Mouse (Mus musculus) WW6 (cell line): ENCODE data around the gene Lxn.

Experiments
- DNase-seq: peaks from one replicate; pipeline ENCODE4 v3.0.0-alpha.2; 2013; ENCODE audit warnings: low read depth, low spot score

Gene Lxn

DNA sequence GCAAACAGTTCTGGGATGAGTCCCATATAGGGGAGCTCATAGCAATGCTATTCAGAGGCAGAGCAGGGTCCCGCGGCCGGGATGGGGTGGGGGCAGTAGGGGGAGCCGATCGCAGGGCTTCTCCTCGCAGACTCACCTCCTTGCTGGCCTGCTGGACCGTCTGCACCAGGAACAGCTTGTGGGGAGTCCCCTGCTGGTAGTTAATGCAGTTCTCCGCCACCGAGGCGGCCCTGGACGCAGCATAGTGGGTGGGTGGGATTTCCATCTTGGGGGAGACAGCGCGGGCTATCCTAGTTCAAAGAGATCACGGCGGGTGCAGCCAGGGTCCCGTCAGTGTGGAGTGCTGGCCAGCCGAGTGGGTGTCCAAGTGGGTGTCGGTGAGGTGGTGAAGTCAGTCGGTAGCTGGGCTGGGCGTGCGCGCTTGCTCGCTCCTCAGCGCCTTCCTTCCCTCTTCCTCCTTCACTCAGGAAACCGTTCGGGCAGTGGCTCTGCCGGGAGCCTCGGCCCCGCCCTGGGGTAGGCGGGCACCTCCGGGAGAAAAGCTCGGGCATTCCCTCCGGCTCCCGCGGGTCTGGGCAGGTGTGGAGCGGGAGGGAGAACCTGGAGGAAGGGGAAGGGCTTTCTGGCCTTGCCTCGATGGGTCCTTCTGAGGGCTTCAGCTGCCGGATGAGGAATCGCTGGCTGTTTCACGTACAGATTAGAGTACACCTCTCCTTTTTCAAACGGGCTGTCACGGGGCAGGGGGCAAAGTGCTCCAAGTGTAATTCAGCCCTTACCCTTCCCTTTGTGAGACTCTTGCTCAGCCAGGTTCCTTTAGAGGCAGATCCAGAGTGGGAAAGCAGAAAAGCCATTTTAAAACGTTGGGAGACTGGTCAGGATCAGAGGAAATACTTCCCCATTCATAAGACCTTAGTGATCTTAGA lies at the start of gene Lxn:
Gene Lxn (minus strand): TSS at position 477 of the 923 bp plus-strand sequence.
- peak; percentile 40 for DNase-seq

DNA sequence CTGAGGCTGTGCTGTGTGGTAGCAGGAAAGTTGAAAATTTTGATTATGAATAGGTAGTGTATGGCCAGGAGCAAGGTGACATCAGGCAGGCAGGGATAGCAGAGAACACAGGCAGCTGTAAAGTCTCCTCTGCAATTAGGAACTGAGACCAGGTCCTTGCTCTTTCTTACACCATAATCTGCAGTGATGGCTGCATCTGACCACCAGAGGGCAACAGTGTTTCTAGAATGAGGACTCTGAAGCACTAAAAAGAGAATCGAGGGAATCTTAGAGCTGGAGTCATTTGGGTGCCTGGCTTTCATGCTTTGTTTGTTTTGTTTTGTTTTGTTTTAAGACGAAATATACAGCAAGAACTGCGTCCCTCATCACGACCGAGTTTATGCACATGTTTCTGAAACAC lies 49.1 kb upstream of the Lxn start:
- no peak for DNase-seq

DNA sequence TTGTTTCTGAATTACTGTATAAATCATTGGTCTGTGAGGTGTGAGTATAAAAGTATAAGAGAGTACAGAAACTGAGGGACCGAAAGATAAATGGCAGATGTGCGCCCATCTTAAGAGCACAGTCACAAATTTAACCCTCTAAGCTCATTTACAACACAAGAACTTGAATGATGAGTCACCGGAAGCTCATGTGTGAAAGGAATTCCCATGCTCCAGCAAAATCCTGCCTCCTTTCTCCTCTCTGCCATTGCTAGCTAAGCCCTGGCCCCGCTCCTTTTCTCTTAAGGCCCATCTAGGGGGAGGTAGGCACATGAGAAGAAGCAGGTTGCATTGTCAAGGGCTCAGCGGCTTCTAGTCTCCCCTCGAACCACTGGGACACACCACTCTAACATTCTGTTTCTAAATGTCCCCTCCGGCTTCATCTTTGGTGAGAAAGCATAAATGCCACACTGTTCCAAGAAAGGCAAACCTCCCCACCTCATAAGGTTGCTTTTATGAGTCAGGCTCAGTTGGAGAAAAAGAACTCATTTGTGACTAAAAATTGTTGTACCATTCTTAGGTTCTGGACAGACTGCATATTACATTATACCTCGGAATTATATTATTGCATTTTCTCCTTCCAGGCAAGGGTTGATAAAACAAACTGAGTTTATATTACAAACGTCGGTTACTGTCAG lies 44.6 kb upstream of the Lxn start:
- DNase-seq, result no peak

DNA sequence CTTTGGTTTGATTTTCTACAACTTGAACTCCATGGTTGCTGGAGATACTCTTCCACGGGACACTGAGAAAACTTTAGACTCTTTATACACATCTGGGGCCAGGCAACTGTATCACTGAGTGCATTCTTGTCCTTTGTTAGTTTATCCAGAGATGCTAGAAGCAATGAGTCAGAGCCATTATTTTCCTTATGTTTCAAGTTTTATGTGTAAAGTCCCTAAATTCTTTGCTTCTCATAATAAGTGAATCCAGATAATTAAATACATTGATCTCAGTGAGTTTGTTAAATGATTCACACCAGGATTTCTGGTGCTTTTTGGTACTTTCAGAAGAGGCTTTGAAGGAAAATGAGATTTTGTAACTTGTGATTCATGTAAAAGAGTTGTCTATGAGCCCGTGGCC lies 41.6 kb upstream of the Lxn start:
- no peak for DNase-seq

DNA sequence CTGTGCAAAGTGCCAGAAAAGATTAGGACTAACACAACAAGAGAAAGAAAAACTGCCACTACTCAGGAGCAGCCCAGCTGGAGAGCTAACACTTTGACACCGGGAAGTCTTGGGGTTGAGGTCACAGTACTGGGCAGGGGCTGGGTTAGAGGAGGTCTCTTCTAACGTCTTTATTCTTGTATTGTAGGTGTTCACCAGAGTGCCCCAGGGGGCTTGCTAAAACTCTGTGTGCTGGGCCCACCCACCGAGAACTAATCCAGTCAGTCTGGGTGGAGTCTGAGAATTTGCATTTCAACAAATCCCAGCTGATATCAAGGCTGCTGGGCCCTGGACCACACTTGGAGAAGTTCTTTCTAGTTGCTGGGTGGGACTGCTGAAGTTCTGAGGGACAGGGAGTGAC lies 40.2 kb upstream of the Lxn start:
- peak; percentile 52 for DNase-seq

DNA sequence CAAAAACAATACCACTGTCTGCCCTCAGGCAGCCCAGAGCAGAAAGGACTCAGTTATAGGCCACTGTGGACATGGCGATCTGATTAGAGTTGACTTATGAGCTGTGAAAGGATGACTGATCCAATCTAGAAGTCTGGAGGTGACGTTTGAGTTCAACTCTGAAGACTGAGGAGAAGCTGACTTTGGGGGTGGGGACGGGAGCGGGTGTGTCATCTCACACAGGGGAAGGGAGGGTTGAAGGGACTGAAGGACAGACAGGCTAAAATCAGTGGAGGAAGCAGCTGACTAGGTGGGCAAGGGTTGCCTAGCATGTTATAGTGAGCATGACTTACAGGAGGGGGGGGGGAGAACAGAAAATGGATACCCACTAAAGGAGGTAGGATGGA lies 35.7 kb upstream of the Lxn start:
- no peak for DNase-seq

DNA sequence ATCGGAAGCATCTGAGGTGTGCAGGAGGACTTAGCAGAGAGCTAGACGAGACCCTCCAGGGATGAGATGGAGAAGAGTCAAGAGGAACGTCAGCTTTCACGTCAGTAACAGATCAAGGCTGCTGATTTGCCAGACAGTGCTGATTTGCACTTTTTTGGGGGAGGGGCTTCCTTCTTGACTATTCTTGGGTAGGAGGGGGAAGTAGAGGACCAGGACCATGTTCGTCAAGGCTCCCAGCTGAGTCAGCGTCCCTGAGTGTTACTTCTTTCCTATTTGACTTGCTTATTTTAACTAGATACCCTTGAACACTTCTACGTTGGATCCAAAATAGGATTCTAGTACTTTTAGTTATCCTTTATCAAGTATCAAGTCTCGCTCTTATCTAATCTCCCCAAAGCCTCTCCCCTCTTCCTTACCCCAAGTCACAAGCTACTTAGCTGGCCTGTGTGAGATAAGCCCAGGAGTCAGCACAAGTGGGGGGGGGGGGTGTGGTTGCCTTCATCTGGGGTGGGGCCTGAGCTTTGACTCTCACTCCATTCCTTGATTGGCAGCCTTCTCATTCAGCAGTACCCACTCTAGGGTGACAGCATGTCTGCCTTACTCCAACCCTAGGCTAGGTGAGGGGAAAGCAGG lies 35.2 kb upstream of the Lxn start:
- DNase-seq, result no peak

DNA sequence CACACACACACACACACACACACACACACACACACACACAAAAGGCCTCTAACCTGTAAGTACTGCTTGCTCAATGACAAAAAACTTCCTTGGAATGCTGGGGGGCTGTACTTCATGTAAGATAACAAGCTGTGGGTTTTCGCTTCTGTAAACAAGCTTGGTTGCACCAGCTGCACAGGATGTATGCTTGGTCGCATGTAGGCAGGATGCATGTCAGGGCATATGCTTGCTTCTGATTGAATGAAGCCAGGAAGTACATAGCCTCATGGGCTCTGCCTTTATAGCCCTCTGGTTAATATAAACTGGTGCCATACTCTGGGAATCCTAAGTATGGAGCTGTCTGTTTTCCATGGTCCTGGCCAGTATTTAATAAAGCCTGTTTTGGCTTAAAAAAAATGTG lies 34.3 kb upstream of the Lxn start:
- no peak for DNase-seq

DNA sequence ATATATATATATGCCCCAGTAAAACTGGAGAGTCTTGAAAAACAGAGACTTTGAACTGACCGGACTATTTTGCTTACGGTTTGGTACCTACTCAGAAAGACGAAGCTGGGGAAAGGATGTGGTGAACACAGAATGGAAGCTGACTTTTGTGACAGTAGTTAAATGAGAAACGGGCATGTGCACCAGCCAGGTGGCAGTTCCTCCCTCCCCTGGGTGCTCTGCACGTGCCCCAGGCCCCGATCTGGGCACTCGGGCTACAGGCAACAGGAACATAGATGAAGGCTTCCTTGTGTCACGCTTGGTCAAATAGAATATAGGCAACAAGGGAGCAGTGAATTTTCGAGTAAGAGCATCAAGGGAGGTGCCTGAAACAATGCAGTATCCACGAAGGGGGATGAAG lies 32.6 kb upstream of the Lxn start:
- DNase-seq, result no peak

DNA sequence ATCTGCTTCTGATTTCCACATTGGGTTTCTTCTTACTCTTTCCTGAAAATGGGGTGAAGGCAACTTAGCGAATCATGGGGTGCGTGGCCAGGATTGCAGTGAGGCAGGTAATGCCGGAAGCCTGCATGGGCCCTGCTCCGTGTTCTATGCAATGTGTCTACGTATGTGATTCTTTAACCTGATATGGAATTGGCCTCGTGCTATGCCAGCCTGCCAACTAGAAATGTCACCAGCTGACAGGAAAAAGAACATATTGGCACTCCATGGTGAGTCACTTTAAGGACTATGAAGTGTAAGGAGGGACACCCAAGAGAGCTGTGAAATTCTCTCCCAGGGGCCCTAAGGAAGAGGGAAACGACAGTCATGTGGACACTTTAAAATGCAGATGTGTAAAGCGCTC lies 29.4 kb upstream of the Lxn start:
- no peak for DNase-seq

DNA sequence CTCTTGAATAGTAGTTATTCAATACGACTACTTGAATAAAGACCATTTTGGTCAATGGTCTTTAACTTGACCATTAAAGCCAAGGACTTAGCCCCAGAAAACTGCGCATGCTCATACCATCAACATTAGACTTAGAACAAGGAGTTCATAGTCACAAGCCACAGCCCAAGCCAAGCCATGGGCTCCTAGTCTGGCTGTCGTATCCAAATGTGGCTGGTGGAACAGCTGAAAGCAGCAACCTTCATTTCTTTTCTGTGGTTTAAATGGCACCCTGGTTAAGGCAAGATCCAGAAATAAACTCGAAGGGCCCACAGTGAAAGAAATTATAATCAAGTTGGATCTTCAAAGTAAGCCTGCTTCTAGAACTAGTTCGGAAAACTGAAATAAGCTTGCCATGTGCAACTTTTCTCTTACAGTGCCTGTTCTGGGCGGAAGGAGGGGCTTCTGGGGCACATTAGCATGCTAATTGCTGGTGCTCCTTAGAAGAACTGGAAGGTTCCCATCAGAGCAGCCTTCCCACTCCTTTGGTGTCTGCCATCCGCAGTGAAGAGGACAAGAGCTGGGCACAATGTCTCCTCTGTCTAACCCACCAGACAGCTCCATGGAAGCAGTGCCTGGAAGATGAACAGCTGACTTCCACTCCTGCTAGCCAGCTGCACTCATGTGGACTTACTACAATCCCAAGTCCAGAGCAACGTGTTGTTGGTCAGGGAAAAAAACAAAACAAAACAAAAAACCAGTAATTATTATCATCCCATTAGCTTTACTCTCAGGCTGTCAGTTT lies 28.6 kb upstream of the Lxn start:
- no peak for DNase-seq

DNA sequence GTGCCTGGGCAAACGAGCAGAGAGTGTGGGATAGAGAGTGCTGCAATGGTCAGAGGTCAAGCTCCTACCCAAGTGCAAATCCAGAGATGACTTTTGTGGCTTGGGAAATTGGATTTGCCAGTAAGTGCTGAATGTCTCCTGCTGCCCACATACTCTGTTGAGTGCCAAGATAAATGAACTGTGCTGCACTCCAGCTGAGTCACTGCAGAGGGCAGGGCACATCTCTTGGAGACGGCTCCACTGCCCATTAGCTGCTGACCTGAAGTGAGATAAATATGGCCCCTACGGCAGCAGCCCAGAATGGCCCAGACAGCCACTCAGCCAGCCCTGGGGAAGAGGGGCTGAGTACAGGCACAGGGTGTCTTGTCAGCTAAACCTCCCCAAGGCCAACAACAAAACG lies 26.4 kb upstream of the Lxn start:
- DNase-seq, result no peak

DNA sequence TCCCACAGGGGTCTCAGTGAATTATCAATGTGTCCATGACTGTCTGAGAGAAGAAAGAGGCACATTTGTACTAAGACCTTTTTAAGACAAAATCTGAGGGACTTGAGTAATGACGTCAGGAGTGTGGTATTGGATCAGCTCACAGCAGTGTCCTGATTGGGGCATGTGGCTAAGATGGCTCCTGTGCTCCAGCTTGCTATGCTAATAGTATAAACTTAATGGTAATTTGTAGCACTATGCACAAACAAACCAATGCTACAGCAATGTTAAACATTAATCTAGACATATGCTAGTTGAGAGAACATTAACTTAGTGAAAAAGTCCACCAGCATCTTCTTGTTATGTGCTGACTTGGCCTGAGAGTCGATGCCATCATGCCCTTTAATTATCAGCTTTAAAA lies 21.5 kb upstream of the Lxn start:
- no peak for DNase-seq

DNA sequence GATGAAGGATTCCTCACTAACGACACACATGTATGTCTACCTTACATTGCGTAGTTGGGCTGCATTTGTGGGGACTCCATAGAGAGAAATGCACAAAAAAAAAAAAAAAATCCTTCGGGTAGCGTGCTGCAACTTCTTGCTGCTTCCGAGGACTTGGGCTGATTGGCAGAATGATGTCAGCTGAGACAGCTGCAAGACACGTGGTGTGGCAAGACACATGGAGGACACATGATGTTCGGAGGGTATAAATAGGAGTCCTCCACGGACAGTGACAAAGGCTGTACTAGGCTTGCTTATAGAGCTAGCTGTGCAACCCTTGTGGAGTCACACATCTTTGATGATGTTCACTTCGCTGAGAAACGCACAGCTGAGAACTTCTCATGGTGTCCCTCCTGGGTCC lies 18.7 kb upstream of the Lxn start:
- DNase-seq, result no peak

DNA sequence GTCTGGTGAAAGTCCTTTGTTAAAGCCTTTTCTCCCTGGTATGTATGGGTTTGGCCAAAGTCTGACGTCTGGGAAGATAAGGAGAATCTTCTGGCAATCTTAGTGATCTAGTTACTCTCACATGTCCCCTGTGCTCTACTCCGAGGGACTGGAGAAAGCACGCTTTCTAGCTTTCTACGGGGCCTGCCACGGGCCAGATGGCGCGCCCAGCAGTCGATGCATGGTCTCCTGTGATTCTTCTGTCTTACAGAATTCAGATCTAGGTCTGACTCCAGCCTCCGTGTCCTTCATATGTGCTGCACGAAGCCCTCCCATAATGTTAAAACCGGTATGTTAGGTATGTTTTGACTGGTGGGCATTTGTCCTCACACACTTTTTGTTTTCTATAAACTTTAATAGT lies 16.1 kb upstream of the Lxn start:
- no peak for DNase-seq

DNA sequence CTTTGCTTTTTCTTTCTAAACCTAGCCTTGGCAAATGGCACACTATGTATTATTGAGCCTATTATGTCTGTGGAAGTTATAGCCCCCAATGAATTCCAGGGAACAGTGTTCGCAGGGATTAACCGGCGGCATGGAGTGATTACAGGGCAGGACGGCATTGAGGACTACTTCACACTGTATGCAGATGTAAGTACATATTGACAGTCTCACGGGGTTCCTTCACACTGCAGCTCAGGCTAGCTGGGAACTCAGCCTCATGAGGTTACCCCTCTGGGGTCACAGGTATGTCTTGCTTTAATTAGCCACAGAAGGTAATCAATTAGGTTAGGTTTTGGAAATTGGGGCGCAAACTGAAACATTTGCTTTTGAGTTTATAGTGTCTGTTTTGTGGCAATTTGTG lies 9.7 kb upstream of the Lxn start:
- DNase-seq, result no peak

DNA sequence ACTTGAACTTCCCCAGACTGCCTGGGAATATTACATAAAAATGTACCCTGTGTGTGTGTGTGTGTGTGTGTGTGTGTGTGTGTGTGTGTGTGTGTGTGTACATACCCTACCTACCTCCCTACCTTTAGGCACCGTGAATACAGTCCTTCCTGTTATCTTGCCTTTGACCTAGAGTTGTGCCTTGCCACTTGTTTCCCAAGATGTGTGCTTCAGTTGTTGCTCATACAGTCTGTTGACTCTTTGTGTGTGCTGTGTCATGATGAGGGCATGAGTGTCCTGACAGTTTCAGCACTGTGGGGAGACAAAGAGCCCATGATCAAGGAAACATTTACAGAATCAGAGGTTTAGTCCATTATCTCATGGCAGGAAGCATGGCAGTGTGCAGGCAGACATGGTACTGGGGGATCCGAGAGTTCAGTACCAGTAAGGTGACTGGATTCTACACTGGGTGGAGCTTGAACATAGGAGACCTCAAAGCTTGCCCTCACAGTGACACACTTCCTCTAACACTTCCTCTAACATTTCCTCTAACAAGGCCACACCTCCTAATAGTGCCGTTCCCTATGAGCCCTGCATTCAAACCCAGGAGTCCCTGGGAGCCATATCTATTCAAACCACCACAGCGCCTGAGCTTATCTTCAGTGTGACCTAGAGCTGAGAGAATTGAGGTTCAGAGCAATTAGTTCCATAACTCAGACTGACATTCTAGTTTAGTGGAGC lies 7.8 kb upstream of the Lxn start:
- no peak for DNase-seq

DNA sequence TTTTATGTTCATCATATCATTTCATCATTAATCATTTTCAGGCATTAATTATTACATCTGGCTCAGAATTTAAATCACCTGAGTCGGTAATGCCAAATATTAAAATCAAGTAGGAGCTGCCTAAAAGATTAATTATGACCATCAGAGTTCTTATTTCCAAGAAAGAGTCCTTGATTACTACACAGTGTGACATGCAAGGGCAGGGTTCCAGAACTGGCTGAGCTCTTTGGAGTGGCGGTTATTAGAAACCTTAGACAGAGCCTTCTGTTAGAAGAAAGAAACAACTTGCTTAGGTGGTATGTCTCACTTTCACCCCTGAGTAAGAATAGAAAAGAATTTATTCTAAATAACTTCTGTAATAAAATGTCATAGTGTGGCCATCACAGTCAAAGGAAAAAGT lies 3.6 kb upstream of the Lxn start:
- DNase-seq, result no peak

DNA sequence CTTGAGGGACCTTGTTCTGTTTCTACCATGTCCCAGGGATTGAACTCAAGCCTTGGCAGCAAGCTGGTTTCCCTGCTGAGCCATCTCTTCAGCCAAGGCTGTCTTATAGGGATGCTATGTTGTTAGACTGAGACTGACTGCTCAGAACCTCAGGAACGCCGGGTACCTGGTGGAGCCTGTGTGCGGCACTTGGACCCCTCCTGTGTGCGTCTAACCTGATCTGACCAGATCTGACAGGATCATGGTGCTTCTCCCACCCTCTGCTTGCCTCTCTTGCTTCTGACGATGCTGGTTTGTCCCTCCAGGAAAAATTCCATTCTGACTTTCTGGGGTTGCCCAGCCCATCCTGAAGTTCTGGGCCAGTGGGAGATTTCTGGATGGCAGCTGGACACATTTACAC lies 2.9 kb upstream of the Lxn start:
- no peak for DNase-seq

DNA sequence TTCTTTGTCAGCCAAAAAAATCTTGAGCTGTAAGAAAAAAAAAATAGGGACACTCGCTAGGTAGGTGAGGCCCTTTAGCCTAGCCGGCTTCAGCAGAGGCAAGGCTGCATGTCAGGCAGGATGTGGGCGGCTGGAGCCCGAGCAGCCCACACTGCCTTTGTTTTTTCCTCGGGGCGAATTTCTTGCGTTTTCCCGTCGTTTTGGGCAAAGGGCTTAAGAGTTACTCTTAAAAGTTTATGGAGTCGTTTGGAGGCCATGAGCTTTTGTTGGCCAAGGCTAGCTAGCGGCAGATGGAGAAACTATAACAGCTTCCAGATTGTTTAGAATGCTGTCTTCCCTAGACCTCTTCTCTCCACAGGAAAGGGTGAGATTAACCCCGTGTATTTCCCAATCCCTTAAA lies 725 bp downstream of the Lxn start:
- DNase-seq, result no peak

DNA sequence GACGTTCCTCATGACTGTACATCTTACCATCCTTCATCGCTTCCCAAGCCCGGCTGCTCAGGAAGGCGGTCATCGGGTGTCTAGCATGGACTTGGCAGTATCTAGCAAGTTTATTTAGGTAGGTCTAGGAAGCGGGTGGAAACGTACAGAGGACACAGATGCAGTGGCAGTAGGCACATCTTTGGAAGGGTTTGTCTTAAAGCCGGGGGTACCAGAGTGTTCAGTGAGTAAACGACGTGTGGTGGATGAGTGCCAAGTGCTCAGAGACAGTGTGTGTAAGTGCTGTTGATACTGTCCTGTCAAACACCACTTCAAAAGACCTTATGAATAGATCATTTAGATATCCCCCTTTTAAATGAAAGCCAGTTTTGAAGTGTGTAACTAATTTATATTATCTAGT lies 1.1 kb downstream of the Lxn start:
- no peak for DNase-seq
